8 mouse cellular contexts compared by ENCODE assay signal in the genomic region with DNA sequence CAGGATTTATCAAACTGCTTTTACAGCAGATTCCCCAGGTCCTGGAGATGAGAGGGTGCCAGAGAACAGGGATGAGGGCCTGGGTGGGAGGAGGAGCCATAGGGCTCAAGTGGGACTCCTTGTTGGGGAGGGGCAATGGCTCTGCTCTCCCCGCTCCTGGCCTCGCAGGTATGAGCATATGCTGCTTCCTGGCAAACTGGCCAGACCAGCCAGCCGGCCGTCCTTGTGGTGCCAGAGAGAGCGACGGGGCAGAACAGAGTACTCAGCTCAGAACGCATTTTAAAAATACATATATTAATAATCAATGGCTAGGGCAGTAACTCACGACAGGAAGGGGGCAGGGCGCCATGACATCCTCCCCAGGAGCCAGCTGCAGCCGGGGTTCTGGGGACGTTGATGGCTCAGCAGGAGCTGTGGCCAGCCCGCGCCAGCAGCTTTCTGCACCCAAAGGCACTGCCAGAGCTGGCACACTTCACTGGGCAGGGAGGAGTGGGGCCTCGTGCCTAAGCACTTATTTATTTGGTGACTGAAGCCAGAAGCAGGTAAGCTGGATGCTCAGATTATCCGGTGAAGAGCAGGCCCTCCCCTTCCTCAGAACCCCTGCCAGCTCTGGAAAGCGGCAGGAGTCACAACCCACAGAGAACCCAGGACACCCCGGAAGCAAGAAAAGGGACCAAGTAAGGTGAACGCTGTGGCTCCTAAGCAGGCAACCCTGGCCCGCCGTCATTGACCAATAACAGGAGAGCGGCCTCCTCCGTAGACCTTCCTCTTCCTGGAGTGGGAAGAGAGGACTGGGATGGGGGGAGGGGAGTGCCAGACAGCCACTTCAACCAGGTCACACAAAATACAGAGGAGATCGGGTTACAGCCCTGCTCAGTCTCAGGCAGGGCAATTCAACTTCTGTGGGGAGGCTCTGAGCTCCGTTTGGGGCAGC. TPM values are rescaled to one million over a fixed set of nuclear protein-coding genes. Genes with fewer than 3 reads are reported as not detected.
DNase-seq lines count a peak whose midpoint lies in the region; ATAC-seq and TF ChIP-seq lines count a peak whose summit lies in the region.

No protein-coding gene starts in this region.

- H3K9me3 ChIP-seq in lung, embryonic 14.5 days (ENCODE audit: low read depth, low read length) = no peaks in the 10 kb centered on the region

- H3K27ac ChIP-seq in lung, embryonic 14.5 days (ENCODE audit: low read depth) = peak overlapping the region; percentile 97

- peak; percentile 43 for DNase-seq in adrenal gland, postnatal 25 days
- peak; percentile 89 for DNase-seq in embryo, embryonic 11 days
- peak; percentile 52 to 70 for DNase-seq in heart, adult 18-20 months
- peak; percentile 87 for DNase-seq in kidney, adult 18-20 months
- DNase-seq in lung, embryonic 14.5 days = peak; percentile 82
- peak; percentile 58 for DNase-seq in ovary, adult 18-20 months (ENCODE audit: low spot score)
- no peak for DNase-seq in T-cell, adult 2 months (ENCODE audit: low spot score)
- DNase-seq in left cerebral cortex, adult 8-10 months (ENCODE audit: low spot score in 2 of 2) = no peak

- H3K36me3 ChIP-seq in lung, embryonic 14.5 days (ENCODE audit: insufficient read depth) = no peaks in the 10 kb centered on the region

- 4% methylated on average over 24 of the region's 24 CpGs for WGBS in lung, embryonic 14.5 days

- H3K9ac ChIP-seq in lung, embryonic 14.5 days = peak overlapping the region; percentile 58

- H3K4me1 ChIP-seq in lung, embryonic 14.5 days (ENCODE audit: insufficient read depth) = peaks cover 25% of the 10 kb centered on the region

- H3K27me3 ChIP-seq in lung, embryonic 14.5 days (ENCODE audit: insufficient read depth, low read length) = no peaks in the 10 kb centered on the region

- H3K4me3 ChIP-seq in lung, embryonic 14.5 days (ENCODE audit: low read depth, low read length) = peak overlapping the region; percentile 32

- peak overlapping the region; percentile 80 for H3K4me2 ChIP-seq in lung, embryonic 14.5 days

- no peak for TF ChIP-seq CTCF in lung, embryonic 14.5 days (IDR thresholded peaks at IDR 0.05; ENCODE audit: low read depth)

- ATAC-seq in lung, embryonic 14.5 days (ENCODE audit: insufficient read depth) = peak; percentile 95

RNA-seq across cellular contexts. Expression of a gene that starts 21.2 kb away (rescaled TPM):
- 5.4 and 13.9 TPM in 2 replicates for total RNA-seq in adrenal gland, postnatal 25 days (2021)
- total RNA-seq in heart, adult 18-20 months (2021) = 1 to 10 TPM; 5.1 to 7.5 TPM
- 34.7 and 39.2 TPM in 2 replicates for polyA plus RNA-seq in lung, embryonic 14.5 days (2014; fragmentation: Nextera tagmentation; extraction: Ambion mirVana)
- total RNA-seq in left cerebral cortex, adult 8-10 months (2022) = 1 to 10 TPM; 4.6 to 5.6 (median 5.4) TPM

RNA-seq across cellular contexts. Expression of a gene that starts 31.0 kb away (rescaled TPM):
- total RNA-seq in adrenal gland, postnatal 25 days (2021) = not detected in 2 replicates
- total RNA-seq in heart, adult 18-20 months (2021) = not detected
- 0.28 TPM in 1 of 2 replicates, not detected in the other for polyA plus RNA-seq in lung, embryonic 14.5 days (2014; fragmentation: Nextera tagmentation; extraction: Ambion mirVana)
- not detected for total RNA-seq in left cerebral cortex, adult 8-10 months (2022)

RNA-seq across cellular contexts. Expression of a gene that starts 34.0 kb away (rescaled TPM):
- not detected in 2 replicates for total RNA-seq in adrenal gland, postnatal 25 days (2021)
- not detected for total RNA-seq in heart, adult 18-20 months (2021)
- polyA plus RNA-seq in lung, embryonic 14.5 days (2014; fragmentation: Nextera tagmentation; extraction: Ambion mirVana) = 0.65 and 1.3 TPM in 2 replicates
- total RNA-seq in left cerebral cortex, adult 8-10 months (2022) = 10 to 100 TPM; 21.5 to 28.4 (median 23.1) TPM

Comparison
In these comparisons a context has a peak if more than half of its experiments do, and no peak if none do; other contexts are left out.
1. DNase-seq: peak in adrenal gland, postnatal 25 days (single experiment), embryo, embryonic 11 days (single experiment), heart, adult 18-20 months (2 of 2), kidney, adult 18-20 months (single experiment), lung, embryonic 14.5 days (single experiment) and ovary, adult 18-20 months (single experiment); none in T-cell, adult 2 months (single experiment) and left cerebral cortex, adult 8-10 months (0 of 2).
2. RNA of a gene that starts 34.0 kb away (total RNA-seq): 21.5 to 28.4 TPM in left cerebral cortex, adult 8-10 months; not detected in adrenal gland, postnatal 25 days and not detected in heart, adult 18-20 months; every median in the first group is over 10 times any median in the second.